Mouse (Mus musculus) brain, embryonic 14.5 days (tissue): ENCODE data around the gene Mup1. TPM values are rescaled to one million over a fixed set of nuclear protein-coding genes. Genes with fewer than 3 reads are reported as not detected.
"Not testable (repeated sequence)": the region's sequence is repeated elsewhere in the genome, so short reads cannot be mapped to it uniquely, and the experiment has no call there.

Experiments
- DNase-seq: peaks from one replicate; pipeline ENCODE4 v3.0.0-alpha.2; 2011; ENCODE audit warnings: low read depth
- polyA plus RNA-seq: library from polyadenylated mRNA; depleted of rRNA; stranded (reverse); fragments of >200 nt; gene quantifications from 2 replicates; pipeline ENCODE4 v1.2.3, GENCODE M21; 2012; rRNA removed

The Mup1 gene
- not detected in 2 replicates for polyA plus RNA-seq

DNA sequence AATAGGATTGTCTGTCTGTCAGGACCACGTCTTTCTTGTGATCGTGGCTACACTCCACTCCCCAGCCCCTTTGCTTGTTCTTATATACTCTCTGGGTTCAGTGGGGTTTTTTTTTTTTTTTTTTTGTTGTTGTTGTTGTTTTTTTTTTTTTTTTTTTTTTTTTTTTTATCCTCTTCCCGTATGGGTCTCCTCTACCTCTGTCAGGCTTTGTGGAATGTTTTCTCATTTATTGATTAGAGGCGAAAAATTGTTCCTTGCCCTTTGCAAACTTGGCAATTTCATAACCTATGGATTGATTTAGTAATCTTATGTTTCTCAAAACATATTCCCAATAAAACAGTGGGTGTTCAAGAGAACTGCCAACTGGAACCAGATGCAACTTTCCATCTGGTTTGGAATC, at the start of gene Mup1:
Mup1 (minus strand) TSS at position 101 of the 400 bp plus-strand sequence.
- DNase-seq: not testable (repeated sequence)

Other genes with a start within 250 kb of the Mup1 start
- gene Mup9, start 80.0 kb downstream of the Mup1 start, polyA plus RNA-seq: not detected in 2 replicates
- not detected in 2 replicates for gene Mup10, start 80.2 kb upstream of the Mup1 start, polyA plus RNA-seq
- gene Mup11, start 160.5 kb upstream of the Mup1 start, polyA plus RNA-seq: 0.28 TPM in 1 of 2 replicates, not detected in the other
- not detected in 2 replicates for gene Mup12, start 239.4 kb upstream of the Mup1 start, polyA plus RNA-seq